Mouse (Mus musculus): ENCODE measurements around the gene Mlec.
A peak's percentile ranks its signal among the peaks of the same experiment; 100 is the strongest.
"Not testable (repeated sequence)": the region's sequence is repeated elsewhere in the genome, so short reads cannot be mapped to it uniquely, and the experiment has no call there.

Gene Mlec

GRCm38 (mm10) chr5:115150991-115151390 lies 7.0 kb downstream of the Mlec start:
- no peak for DNase-seq (ENCODE audit: low spot score)

- no peak for DNase-seq (ENCODE audit: low spot score)
Observed at GRCm38 (mm10) chr5:115149675-115150459, 8.1 kb downstream of the Mlec start.

GRCm38 (mm10) chr5:115148872-115149271 lies 9.1 kb downstream of the Mlec start:
- DNase-seq (ENCODE audit: low spot score), result not testable (repeated sequence)

GRCm38 (mm10) chr5:115148378-115148777 lies 9.6 kb downstream of the Mlec start:
- DNase-seq (ENCODE audit: low spot score), result no peak

GRCm38 (mm10) chr5:115147388-115147787 lies 10.6 kb downstream of the Mlec start:
- DNase-seq (ENCODE audit: low spot score), result no peak

- DNase-seq (ENCODE audit: low spot score), result no peak
Observed at GRCm38 (mm10) chr5:115146747-115147130, 11.2 kb downstream of the Mlec start.

- no peak for DNase-seq (ENCODE audit: low spot score)
Observed at GRCm38 (mm10) chr5:115145976-115146746, 11.8 kb downstream of the Mlec start.

GRCm38 (mm10) chr5:115145253-115145968 lies 12.6 kb downstream of the Mlec start:
- no peak for DNase-seq (ENCODE audit: low spot score)

GRCm38 (mm10) chr5:115144471-115144870 lies 13.5 kb downstream of the Mlec start:
- no peak for DNase-seq (ENCODE audit: low spot score)

GRCm38 (mm10) chr5:115143552-115143951 lies 14.4 kb downstream of the Mlec start:
- no peak for DNase-seq (ENCODE audit: low spot score)

GRCm38 (mm10) chr5:115142166-115142697 lies 15.7 kb downstream of the Mlec start:
- no peak for DNase-seq (ENCODE audit: low spot score)

GRCm38 (mm10) chr5:115140726-115141125 lies 17.3 kb downstream of the Mlec start:
- no peak for DNase-seq (ENCODE audit: low spot score)

- no peak for DNase-seq (ENCODE audit: low spot score)
Observed at GRCm38 (mm10) chr5:115139124-115139523, 18.9 kb downstream of the Mlec start.

GRCm38 (mm10) chr5:115134234-115135165 lies 23.5 kb downstream of the Mlec start, which contains the start of gene Unc119b:
Gene Unc119b (minus strand): TSS chr5:115134975.
- DNase-seq (ENCODE audit: low spot score), result peak; percentile 90

GRCm38 (mm10) chr5:115133358-115134066 lies 24.5 kb downstream of the Mlec start:
- no peak for DNase-seq (ENCODE audit: low spot score)

- no peak for DNase-seq (ENCODE audit: low spot score)
Observed at GRCm38 (mm10) chr5:115132465-115132864, 25.5 kb downstream of the Mlec start.

- DNase-seq (ENCODE audit: low spot score), result no peak
Observed at GRCm38 (mm10) chr5:115129328-115129727, 28.7 kb downstream of the Mlec start.

GRCm38 (mm10) chr5:115127421-115128179 lies 30.4 kb downstream of the Mlec start:
- no peak for DNase-seq (ENCODE audit: low spot score)

- DNase-seq (ENCODE audit: low spot score), result no peak
Observed at GRCm38 (mm10) chr5:115126578-115127312, 31.2 kb downstream of the Mlec start.
